Mouse (Mus musculus): ENCODE measurements at regions not wholly inside any gene's neighbourhood (a gene's known extent, or its start where the extent isn't known, plus 50 kb on each side); places are given as distances from the start of the nearest gene placed in this dataset.

DNA sequence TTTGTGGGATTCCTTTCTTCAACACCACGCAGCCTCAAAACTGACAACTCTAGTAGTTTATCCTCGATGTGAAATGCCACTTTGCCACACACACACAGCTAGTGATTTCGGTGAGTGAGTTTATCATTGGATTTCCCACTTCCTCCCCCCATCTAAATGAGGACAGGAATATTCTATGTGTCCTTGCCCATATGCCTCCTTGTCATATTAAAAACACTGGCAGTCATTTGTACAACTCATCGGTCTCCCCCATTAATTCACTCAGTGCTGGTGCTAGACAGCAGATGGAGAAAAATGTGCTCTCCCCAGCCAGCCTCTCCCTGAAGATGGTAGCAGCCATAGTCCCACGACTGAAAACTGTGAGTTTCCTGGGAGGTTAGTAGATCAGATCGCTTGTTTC is 496.0 kb upstream of the Sox11 start:
- no peak for DNase-seq (ENCODE audit: low spot score)

DNA sequence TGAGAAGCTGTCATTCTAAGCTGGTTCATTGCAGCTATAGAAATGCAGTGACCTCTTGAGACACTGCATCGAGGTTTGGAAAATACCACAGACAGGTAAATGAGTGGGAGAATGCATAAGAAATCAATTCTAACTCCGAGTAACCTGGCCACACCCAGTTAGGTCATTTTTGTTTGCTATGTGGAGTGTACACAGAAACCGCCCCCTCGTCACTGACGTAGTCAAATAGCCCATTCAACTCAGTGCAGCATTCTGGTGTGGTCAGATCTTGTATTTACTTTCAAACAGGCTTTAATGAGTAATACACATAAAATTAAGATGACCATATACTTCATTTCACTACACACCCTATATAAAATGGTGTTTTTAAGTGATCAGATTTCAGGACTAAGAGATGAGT is 483.8 kb upstream of the Sox11 start:
- DNase-seq (ENCODE audit: low spot score), result no peak

- DNase-seq (ENCODE audit: low spot score), result no peak
Observed at GRCm38 (mm10) chr12:27823392-27823791, 481.0 kb upstream of the Sox11 start.

GRCm38 (mm10) chr12:27796642-27797041 is 454.3 kb upstream of the Sox11 start:
- DNase-seq (ENCODE audit: low spot score), result no peak

DNA sequence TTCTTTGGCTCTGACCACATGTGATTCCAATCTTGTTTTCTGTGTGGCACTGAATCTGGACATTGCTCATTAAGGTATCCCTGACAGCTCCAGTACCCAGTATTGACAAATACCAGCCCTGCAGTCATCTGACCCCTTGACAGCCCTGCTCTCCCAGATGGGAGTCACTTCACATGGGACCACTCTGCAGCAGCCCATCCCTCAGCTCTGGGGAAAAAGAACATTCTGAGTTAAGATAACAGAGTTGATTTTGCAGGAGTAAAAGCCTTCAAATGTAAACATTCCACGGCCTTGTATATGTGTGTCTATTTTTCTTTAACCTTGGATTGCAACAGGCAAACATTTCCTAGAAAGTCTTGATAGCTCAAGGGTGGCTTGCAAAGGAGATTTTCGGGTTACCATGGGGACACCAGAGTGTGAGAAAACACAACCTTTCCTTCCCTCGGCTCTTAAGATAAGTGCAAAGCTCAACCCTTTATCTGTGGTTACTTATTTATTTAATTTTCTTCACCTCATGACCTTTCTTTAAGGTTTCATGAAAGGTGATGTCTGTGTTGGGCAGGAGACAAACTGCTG is 444.4 kb upstream of the Sox11 start:
- DNase-seq (ENCODE audit: low spot score), result no peak

GRCm38 (mm10) chr12:27780801-27781200 is 438.4 kb upstream of the Sox11 start:
- DNase-seq (ENCODE audit: low spot score), result no peak

- DNase-seq (ENCODE audit: low spot score), result no peak
Observed at GRCm38 (mm10) chr12:27765948-27766347, 423.6 kb upstream of the Sox11 start.

DNA sequence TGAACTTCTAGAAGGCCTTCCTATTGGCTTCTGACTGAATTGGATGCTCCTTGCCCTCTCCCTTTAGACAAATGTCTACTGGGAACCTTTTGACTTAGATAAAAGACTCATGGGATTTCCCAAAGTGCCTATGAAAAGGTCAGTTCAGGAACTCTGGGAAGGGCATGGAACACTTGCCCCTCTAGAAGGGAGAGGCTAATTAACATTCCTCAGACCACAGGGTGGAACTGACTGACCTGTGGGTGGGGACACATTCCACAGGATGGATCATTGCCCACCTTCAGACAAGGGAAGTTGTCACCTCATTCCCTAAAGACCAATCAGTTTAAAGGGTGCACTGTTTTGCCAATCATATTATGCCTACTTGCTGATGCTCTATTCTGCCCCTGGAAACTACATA is 416.6 kb upstream of the Sox11 start:
- DNase-seq (ENCODE audit: low spot score), result no peak

DNA sequence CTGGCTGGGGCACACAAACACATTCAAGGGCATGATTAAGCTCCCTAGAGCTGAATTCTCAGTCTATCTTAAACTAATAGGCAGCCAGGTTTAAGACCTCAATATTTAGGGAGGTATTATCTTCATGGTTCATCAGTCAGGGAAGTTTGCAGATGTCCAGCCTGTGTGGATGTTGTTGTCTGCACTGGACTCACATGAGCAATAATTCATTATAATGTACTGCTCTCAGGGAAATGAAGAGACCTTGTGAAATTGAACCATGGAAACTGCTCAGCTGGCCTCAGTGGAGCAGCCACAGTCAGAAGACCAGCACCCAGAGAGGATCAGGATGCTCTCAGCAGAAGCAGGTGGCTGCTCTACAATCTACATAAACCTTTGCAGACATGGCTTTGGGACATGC is 415.3 kb upstream of the Sox11 start:
- no peak for DNase-seq (ENCODE audit: low spot score)

- DNase-seq (ENCODE audit: low spot score), result no peak
Observed at GRCm38 (mm10) chr12:27724619-27725200, 382.3 kb upstream of the Sox11 start.

DNA sequence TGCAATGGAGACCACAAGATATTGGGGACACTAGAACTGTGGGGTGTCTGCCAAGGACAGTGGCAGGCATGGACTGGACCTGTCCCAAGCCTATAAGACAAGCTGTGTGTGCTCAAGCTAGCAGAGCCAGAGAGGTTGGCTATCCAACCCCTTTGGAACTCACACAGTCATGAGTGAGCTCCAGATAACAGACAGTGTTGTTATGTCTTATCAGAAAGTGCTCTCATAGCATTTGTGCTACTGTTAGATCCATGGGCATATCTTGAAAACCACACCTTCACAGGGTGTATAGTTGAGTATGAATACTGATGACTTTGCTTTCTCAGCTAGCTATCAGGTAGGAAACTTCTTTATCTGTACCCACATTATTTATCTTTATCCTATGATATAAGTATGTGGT is 338.1 kb upstream of the Sox11 start:
- DNase-seq (ENCODE audit: low spot score), result no peak

DNA sequence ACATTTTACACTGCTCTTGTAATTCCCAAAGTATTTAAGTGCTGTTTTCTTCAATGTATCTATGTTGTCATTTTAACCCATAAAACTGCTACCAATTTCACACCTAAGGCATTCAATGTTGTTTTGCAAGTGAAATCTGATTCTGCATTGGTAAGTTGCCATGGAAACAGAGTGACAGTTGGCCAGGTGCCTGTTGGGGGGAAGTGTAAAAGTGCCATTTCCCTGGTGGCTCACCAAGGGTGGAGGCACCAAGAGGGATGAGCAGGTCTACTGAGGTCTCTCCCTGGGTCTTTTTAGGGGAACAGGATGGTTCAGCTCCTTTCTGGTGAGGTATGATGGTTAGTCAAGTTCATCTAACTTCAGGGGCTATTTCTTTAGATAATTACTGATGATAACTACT is 331.0 kb upstream of the Sox11 start:
- no peak for DNase-seq (ENCODE audit: low spot score)

- DNase-seq (ENCODE audit: low spot score), result no peak
Observed at GRCm38 (mm10) chr12:27670650-27671084, 328.3 kb upstream of the Sox11 start.

DNA sequence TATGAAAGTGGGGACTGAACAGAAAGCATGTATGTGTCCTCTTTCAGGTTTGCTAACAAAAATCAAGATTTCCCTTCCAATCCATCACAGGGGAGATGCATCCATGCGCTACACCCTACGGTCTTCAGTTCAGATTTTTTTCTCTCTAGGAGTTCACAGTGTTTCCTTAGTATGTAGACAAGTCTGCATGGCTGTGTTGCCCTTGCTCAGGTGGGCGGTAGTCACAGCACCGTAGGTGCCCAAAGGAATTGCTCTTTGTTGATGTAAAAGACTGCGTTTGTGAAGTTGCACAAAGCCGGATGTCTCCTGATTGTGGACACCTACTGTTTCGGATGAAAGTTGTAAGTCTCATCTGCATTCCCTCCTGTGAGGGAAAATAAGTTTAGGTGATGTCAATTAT is 327.8 kb upstream of the Sox11 start:
- DNase-seq (ENCODE audit: low spot score), result no peak

GRCm38 (mm10) chr12:27669542-27669941 is 327.2 kb upstream of the Sox11 start:
- DNase-seq (ENCODE audit: low spot score), result no peak

- DNase-seq (ENCODE audit: low spot score), result no peak
Observed at GRCm38 (mm10) chr12:27666456-27666855, 324.1 kb upstream of the Sox11 start.

- no peak for DNase-seq (ENCODE audit: low spot score)
Observed at GRCm38 (mm10) chr12:27663126-27663525, 320.8 kb upstream of the Sox11 start.

GRCm38 (mm10) chr12:27662723-27663122 is 320.3 kb upstream of the Sox11 start:
- no peak for DNase-seq (ENCODE audit: low spot score)

GRCm38 (mm10) chr12:27657536-27657935 is 315.2 kb upstream of the Sox11 start:
- DNase-seq (ENCODE audit: low spot score), result no peak

DNA sequence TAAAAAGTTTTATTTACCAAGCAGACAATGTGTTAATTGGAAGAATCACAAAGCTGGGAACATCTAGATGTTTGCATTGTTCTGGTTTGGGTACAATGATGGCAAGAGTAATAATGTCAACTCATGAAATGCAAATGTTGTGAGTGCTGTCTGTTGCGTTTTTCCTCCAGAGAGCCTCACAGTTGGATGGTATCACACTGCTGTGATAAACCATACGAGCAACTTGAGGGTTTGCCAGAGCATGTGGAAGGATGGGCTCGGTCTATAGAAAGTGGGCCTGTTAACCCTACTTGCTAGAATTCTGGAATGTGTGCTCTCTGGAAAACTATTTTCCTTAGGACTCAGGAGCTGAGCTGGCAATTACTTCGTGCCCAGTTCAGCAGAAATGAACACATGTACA is 311.2 kb upstream of the Sox11 start:
- no peak for DNase-seq (ENCODE audit: low spot score)

- DNase-seq (ENCODE audit: low spot score), result no peak
Observed at GRCm38 (mm10) chr12:27648602-27649001, 306.2 kb upstream of the Sox11 start.

GRCm38 (mm10) chr12:27646497-27647307 is 304.3 kb upstream of the Sox11 start:
- DNase-seq (ENCODE audit: low spot score), result no peak

DNA sequence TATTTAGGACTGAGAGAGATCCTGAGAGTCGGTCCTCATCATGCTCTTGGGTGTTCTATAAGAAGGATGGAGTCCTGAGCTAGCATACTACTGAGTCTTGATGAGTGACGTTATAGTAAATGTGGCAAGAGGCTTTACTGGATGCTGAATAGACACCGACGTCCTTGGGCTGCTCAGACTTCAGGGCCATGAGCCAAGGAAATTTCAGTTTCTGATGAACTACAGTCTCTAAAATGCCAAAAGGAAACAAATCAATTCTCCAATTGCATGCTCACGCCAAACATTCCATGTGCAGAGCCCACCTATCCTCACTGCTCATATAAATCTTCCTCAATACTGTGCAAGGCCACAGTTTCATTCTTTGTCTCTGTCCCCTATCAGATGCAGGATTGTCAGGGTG is 277.2 kb upstream of the Sox11 start:
- no peak for DNase-seq (ENCODE audit: low spot score)
